9 mouse cellular contexts compared by ENCODE assay signal in genomic region chr11:4294495-4295351, GRCm38 (mm10). TPM values are rescaled to one million over a fixed set of nuclear protein-coding genes. Genes with fewer than 3 reads are reported as not detected.
DNase-seq lines count a peak whose midpoint lies in the region; ATAC-seq lines count a peak whose summit lies in the region.
"Had no signal": no experiment of that assay in that cellular context is flagged by ENCODE, and none has a peak within 500 bp of the region (broad histone marks: within the 10 kb centered on the region; RNA-seq: fewer than 3 reads in every experiment).

No protein-coding gene starts in this region.

- peaks cover 8% of the 10 kb centered on the region for H3K4me1 ChIP-seq in hindbrain, embryonic 15.5 days (replicated peaks)
- peaks cover 28% of the 10 kb centered on the region for H3K4me1 ChIP-seq in hindbrain, embryonic 10.5 days (replicated peaks)

- H3K4me3 ChIP-seq in hindbrain, embryonic 15.5 days, result no peak overlapping the region
- no peak overlapping the region for H3K4me3 ChIP-seq in hindbrain, embryonic 10.5 days
- H3K4me3 ChIP-seq: neural tube, embryonic 13.5 days had no signal

- peak; percentile 65 for ATAC-seq in hindbrain, embryonic 15.5 days (ENCODE audit: low FRiP score, low read depth)
- no peak for ATAC-seq in erythroblast, adult 5-6 weeks (replicated peaks; ENCODE audit: low FRiP score, poor library complexity, severe bottlenecking)

- DNase-seq in hindbrain, embryonic 10.5 days (ENCODE audit: low spot score), result no peak
- DNase-seq in NIH3T3 (ENCODE audit: low read depth), result peak; percentile 65
- peak; percentile 62 for DNase-seq in cerebellum, adult 9-11 months
- DNase-seq in kidney, adult 9 months, result peak; percentile 62
- no peak for DNase-seq in spleen, postnatal 36 days (ENCODE audit: low spot score in 2 of 2)
- no peak for DNase-seq in spleen, postnatal 4 days (ENCODE audit: low spot score in 2 of 2)

- H3K9ac ChIP-seq in hindbrain, embryonic 15.5 days, result no peak overlapping the region
- H3K9ac ChIP-seq: neural tube, embryonic 13.5 days had no signal

- H3K36me3 ChIP-seq in hindbrain, embryonic 15.5 days, result no peaks in the 10 kb centered on the region
- H3K36me3 ChIP-seq in hindbrain, embryonic 10.5 days, result no peaks in the 10 kb centered on the region
- H3K36me3 ChIP-seq: neural tube, embryonic 13.5 days had no signal

- no peaks in the 10 kb centered on the region for H3K27me3 ChIP-seq in hindbrain, embryonic 15.5 days
- H3K27me3 ChIP-seq in hindbrain, embryonic 10.5 days (ENCODE audit: insufficient read depth, poor library complexity, severe bottlenecking), result peaks cover 5% of the 10 kb centered on the region; the same call in 1 of the 2 replicates
- H3K27me3 ChIP-seq: neural tube, embryonic 13.5 days had no signal

- WGBS in hindbrain, embryonic 15.5 days, result 42% methylated on average over 14 of the region's 14 CpGs
- WGBS in hindbrain, embryonic 10.5 days, result 49% methylated on average over 14 of the region's 14 CpGs

- H3K9me3 ChIP-seq in hindbrain, embryonic 15.5 days, result no peaks in the 10 kb centered on the region
- no peaks in the 10 kb centered on the region for H3K9me3 ChIP-seq in hindbrain, embryonic 10.5 days
- H3K9me3 ChIP-seq: neural tube, embryonic 13.5 days had no signal

- H3K27ac ChIP-seq in hindbrain, embryonic 15.5 days (replicated peaks), result no peak overlapping the region
- H3K27ac ChIP-seq in hindbrain, embryonic 10.5 days, result no peak overlapping the region
- H3K27ac ChIP-seq: neural tube, embryonic 13.5 days had no signal

- H3K4me2 ChIP-seq in hindbrain, embryonic 15.5 days, result no peak overlapping the region
- H3K4me2 ChIP-seq: neural tube, embryonic 13.5 days had no signal

RNA-seq across cellular contexts. Expression of gene Lif, which starts 37.4 kb away (rescaled TPM):
- polyA plus RNA-seq in hindbrain, embryonic 15.5 days (2015; fragmentation: Nextera tagmentation; extraction: Ambion mirVana), result 0.08 TPM in 1 of 2 replicates, not detected in the other
- polyA plus RNA-seq in hindbrain, embryonic 10.5 days (2016; fragmentation: Nextera tagmentation; extraction: Ambion mirVana), result 0.05 and 0.09 TPM in 2 replicates
- not detected in 2 replicates for total RNA-seq in erythroblast, adult 5-6 weeks (2015; ENCODE audit: low replicate concordance)
- total RNA-seq in erythroblast, adult 5-6 weeks (2017; ENCODE audit: low replicate concordance), result not detected in 2 replicates
- polyA plus RNA-seq: neural tube, embryonic 13.5 days had no signal

RNA-seq across cellular contexts. Expression of gene Osm, which starts 58.5 kb away (rescaled TPM):
- not detected in 2 replicates for polyA plus RNA-seq in hindbrain, embryonic 15.5 days (2015; fragmentation: Nextera tagmentation; extraction: Ambion mirVana)
- polyA plus RNA-seq in hindbrain, embryonic 10.5 days (2016; fragmentation: Nextera tagmentation; extraction: Ambion mirVana), result 0.09 TPM in 1 of 2 replicates, not detected in the other
- total RNA-seq in erythroblast, adult 5-6 weeks (2015; ENCODE audit: low replicate concordance), result 2.1 and 4.4 TPM in 2 replicates
- total RNA-seq in erythroblast, adult 5-6 weeks (2017; ENCODE audit: low replicate concordance), result 2.1 and 6.4 TPM in 2 replicates
- polyA plus RNA-seq: neural tube, embryonic 13.5 days had no signal

Comparison
In these comparisons a context has a peak if more than half of its experiments do, and no peak if none do; other contexts are left out.
1. DNase-seq: peak in NIH3T3 (single experiment), cerebellum, adult 9-11 months (single experiment) and kidney, adult 9 months (single experiment); none in hindbrain, embryonic 10.5 days (single experiment), spleen, postnatal 36 days (0 of 2) and spleen, postnatal 4 days (0 of 2).